Mouse (Mus musculus) C2C12 (cell line): ENCODE data around the gene Txn2. TPM values are rescaled to one million over a fixed set of nuclear protein-coding genes. Genes with fewer than 3 reads are reported as not detected.

Source experiments
- H3K27me3 ChIP-seq: one replicate; pipeline ENCODE4 v1.6.1; 2011; ENCODE audit not compliant: control insufficient read depth, insufficient read depth, insufficient read length
- H3K36me3 ChIP-seq: one replicate; pipeline ENCODE4 v1.6.1; 2011; ENCODE audit not compliant: control insufficient read depth, insufficient read depth
- H3K4me3 ChIP-seq: one replicate; pipeline ENCODE4 v1.5.1; 2011; ENCODE audit warnings: mild to moderate bottlenecking, control low read depth; ENCODE audit not compliant: poor library complexity, insufficient read depth, severe bottlenecking
- H3K79me2 ChIP-seq: one replicate; pipeline ENCODE4 v1.6.1; 2011; ENCODE audit not compliant: control insufficient read depth, insufficient read depth
- H3K79me3 ChIP-seq: one replicate; pipeline ENCODE4 v1.6.1; 2011; ENCODE audit warnings: low read depth, control low read depth
- H3ac ChIP-seq: one replicate; pipeline ENCODE3; 2011; ENCODE audit warnings: low read depth; ENCODE audit not compliant: control insufficient read depth, insufficient read length
- CEBPB ChIP-seq: IDR thresholded peaks from one replicate; pipeline ENCODE4 v1.6.1; 2011; ENCODE audit warnings: low read depth, mild to moderate bottlenecking, control low read depth, moderate library complexity
- CTCF ChIP-seq: IDR thresholded peaks from one replicate; pipeline ENCODE4 v1.5.1; 2011; ENCODE audit not compliant: control insufficient read depth, insufficient read depth, insufficient read length
- FOSL1 ChIP-seq: IDR thresholded peaks from one replicate; pipeline ENCODE4 v1.8.0; 2011; ENCODE audit warnings: mild to moderate bottlenecking, low read length; ENCODE audit not compliant: poor library complexity, insufficient read depth, severe bottlenecking
- MAX ChIP-seq: IDR thresholded peaks from one replicate; pipeline ENCODE4 v1.6.1; 2011; ENCODE audit warnings: mild to moderate bottlenecking, control low read depth
- MYOD1 ChIP-seq: IDR thresholded peaks from one replicate; pipeline ENCODE4 v1.6.1; 2011; ENCODE audit warnings: low read depth; ENCODE audit not compliant: control insufficient read depth, insufficient read length
- MYOG ChIP-seq: IDR thresholded peaks from one replicate; pipeline ENCODE4 v1.6.1; 2011; ENCODE audit not compliant: control insufficient read depth, insufficient read length; ENCODE audit errors: extremely low read depth
- USF1 ChIP-seq: IDR thresholded peaks from one replicate; pipeline ENCODE4 v1.6.1; 2011; ENCODE audit warnings: low read depth, mild to moderate bottlenecking, control low read depth, moderate library complexity
- polyA plus RNA-seq: library from polyadenylated mRNA; unstranded; fragments of >200 nt; fragmentation: generic; extraction: Trizol; gene quantifications from one replicate; pipeline ENCODE4 v1.2.1, GENCODE M21; 2012; ENCODE audit warnings: missing spikeins

Gene Txn2
- polyA plus RNA-seq, 1 experiment, result 371 TPM

DNA sequence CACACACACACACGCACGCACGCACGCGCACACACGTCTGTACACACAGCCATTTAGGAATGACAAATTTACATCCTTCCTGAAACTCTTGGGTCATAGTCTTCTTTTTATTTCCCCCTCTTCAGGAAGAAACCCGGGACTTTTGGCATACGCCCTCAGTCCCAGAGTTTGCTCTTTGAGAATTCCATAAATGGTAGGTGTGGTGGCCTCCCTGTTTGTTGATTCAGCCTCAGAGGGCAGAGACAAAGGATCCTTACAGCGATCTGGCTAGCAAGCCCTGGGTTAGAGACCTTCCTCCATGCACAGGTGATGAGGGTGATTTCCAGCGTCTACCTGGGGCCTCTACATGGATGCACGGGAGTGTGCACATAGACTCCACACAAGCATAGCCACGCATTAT is 9.4 kb downstream of the Txn2 start:
- Histone ChIP-seq H3K79me2 (peaks cover 88% of the 10 kb centered on the region), H3ac (no peak overlapping the region), H3K36me3 (peaks cover 95% of the 10 kb centered on the region), H3K79me3 (peaks cover 30% of the 10 kb centered on the region), H3K4me3 (no peak overlapping the region), H3K27me3 (no peaks in the 10 kb centered on the region)
- TF ChIP-seq MYOD1 (no peak), USF1 (no peak), CEBPB (no peak), MYOG (no peak)

DNA sequence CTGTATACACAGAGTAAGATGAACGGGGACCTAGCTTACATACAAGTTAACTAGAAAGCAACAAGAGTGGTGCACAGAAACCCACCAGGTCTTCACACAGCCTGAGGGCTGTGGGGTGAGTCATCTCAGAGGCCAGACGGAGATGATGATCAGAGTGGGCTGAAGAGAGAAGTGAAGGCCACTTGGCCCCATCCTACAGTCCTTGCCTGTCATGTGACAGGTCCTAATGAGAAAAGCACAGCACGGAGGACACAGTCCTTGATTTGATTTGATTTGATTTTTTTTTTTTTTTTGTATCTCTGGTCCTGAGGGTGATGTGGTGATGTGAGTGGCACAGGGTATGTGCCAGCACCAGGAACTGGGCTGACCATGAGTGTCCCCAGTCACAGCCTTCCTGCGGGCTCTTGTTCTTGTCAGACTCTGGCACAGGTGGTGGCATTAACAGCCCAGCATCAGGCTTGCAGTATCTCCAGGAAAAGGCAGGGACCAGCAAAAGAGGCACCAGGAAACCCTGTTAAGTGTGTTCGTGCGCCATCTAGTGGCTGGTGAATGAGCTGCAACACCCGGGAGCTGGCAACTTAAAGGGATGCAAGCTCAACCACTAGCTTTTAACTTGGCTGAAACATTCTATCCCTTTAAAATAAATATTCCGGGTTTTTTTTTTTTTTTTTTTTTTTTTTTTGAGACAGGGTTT is 11.8 kb downstream of the Txn2 start:
- Histone ChIP-seq H3ac (no peak overlapping the region), H3K36me3 (peaks cover 83% of the 10 kb centered on the region)

DNA sequence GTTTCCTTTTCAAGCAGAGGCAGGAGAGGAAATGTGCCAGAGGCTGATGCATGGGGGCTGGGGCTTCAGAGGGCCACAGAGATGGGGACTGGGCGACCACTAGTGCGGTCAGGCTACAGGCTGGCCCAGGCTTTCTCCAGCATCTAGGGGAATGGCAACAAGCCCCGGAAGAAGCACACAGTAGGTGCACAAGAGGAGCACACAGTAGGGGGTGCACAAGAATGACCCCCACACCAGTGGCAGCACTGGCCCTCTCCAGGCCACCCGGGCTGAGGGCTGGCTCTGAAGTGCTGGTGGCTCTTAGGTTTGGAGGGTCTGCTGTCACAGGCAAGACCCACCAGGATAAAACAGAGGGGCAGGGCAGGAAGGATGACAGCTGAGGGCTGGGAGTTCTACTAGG is 13.5 kb downstream of the Txn2 start:
- Histone ChIP-seq H3K4me3 (no peak overlapping the region), H3K79me2 (peaks cover 56% of the 10 kb centered on the region), H3K36me3 (peaks cover 68% of the 10 kb centered on the region), H3ac (no peak overlapping the region), H3K27me3 (no peaks in the 10 kb centered on the region), H3K79me3 (peaks cover 20% of the 10 kb centered on the region)
- no peak for TF ChIP-seq MAX
- no peak for TF ChIP-seq USF1
- no peak for TF ChIP-seq FOSL1
- no peak for TF ChIP-seq CEBPB
- no peak for TF ChIP-seq CTCF
- TF ChIP-seq MYOD1, result no peak
- no peak for TF ChIP-seq MYOG

More for the DNA sequence above, 11.8 kb downstream of the Txn2 start:
- TF ChIP-seq CTCF (peak; percentile 94), FOSL1 (no peak), USF1 (peak; percentile 69), MAX (no peak), CEBPB (no peak), MYOG (no peak), MYOD1 (no peak)
- Histone ChIP-seq H3K79me3 (peaks cover 24% of the 10 kb centered on the region), H3K4me3 (no peak overlapping the region), H3K79me2 (peaks cover 69% of the 10 kb centered on the region), H3K27me3 (no peaks in the 10 kb centered on the region)

DNA sequence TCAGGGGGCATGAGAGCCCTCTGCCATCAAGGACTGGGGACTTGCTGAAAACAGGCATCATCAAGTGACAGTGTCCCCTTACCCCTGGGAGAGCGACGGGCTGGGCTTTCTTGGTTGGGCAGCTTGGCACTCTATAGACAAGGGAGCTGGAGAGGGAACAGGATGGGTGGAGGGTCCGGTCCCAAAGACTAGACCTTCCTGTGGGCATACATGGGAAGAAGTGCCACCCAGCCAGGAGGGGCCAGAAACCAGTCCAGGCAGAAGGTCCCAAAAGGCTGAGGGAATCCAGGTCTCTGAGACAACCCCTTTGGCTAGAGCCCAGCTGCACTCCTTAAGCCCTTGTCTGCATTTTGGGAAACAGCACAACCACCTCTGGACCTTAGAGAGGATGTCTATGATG is 14.3 kb downstream of the Txn2 start:
- Histone ChIP-seq H3K79me3 (peaks cover 16% of the 10 kb centered on the region), H3K79me2 (peaks cover 48% of the 10 kb centered on the region), H3K27me3 (no peaks in the 10 kb centered on the region), H3K4me3 (no peak overlapping the region), H3K36me3 (peaks cover 60% of the 10 kb centered on the region), H3ac (no peak overlapping the region)
- TF ChIP-seq MAX (no peak), USF1 (no peak), CTCF (no peak)

DNA sequence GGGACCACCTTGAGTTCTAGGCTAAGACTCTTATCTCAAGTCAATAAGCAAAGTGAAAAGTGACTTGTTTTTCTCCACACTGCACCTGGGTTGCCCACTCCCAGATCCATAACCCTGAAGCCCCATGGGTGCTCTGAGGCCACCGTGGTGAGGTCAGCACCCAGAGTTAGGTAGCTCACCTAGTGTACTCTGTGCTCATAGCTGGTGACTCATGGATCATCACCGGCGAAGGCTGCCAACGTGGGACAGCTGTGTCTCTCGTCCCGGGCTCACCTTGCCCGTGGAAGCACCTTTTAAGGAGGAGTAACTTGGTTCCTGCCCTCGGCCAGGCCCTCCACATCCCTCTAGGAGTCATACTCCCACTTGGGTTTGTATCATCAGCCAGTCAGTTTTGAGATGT is 15.8 kb downstream of the Txn2 start:
- TF ChIP-seq MYOD1 (no peak), USF1 (no peak), MYOG (no peak)
- Histone ChIP-seq H3K4me3 (no peak overlapping the region), H3ac (no peak overlapping the region), H3K79me3 (peaks cover 12% of the 10 kb centered on the region), H3K27me3 (no peaks in the 10 kb centered on the region), H3K36me3 (peaks cover 46% of the 10 kb centered on the region), H3K79me2 (peaks cover 34% of the 10 kb centered on the region)

DNA sequence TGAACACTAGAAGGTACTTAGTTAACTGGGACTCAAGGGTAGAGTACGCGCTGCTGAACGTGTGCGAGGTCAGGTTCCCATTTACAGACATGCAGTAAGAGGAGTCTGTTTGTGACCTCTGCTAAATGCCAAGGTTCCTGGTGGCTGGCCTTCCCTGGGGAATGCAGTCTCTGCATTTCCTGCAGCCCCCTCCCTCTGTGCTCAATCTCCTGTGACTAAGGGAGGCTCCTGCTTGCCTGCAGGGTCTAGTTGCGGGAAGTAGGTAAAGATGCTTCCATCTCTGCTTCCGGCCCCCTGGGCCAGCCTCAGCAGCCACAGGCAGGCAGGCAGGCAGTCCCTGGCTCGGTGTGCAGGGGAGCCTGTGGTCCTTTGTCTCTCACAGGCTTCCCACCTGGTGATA is 16.2 kb downstream of the Txn2 start:
- Histone ChIP-seq H3K79me3 (peaks cover 11% of the 10 kb centered on the region), H3K79me2 (peaks cover 29% of the 10 kb centered on the region), H3ac (no peak overlapping the region), H3K36me3 (peaks cover 41% of the 10 kb centered on the region), H3K4me3 (no peak overlapping the region), H3K27me3 (no peaks in the 10 kb centered on the region)
- TF ChIP-seq MYOG (no peak), CEBPB (no peak), USF1 (no peak), CTCF (no peak), FOSL1 (no peak), MYOD1 (no peak), MAX (no peak)
